17 mouse cellular contexts compared by ENCODE assay signal in the genomic region with DNA sequence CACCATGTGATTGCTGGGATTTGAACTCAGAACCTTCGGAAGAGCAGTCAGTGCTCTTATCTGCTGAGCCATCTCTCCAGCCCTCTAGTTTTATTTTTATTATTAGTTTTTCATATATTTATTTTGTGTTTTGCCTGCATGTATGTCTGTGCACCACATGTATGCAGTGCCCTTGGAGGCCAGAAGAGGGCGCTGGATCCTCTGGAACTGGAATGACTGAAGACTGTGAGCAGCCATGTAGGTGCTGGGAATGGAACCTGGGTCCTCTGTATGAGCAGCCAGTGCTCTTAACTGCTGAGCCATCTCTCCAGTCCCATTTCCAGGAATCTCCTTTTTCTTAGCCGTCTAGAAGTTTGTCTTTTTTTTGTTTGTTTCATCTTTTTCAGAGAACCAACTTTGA. TPM values are rescaled to one million over a fixed set of nuclear protein-coding genes. Genes with fewer than 3 reads are reported as not detected.
A peak's percentile ranks its signal among the peaks of the same experiment; 100 is the strongest.
DNase-seq lines count a peak whose midpoint lies in the region; ATAC-seq and TF ChIP-seq lines count a peak whose summit lies in the region.
"Had no signal": no experiment of that assay in that cellular context is flagged by ENCODE, and none has a peak within 500 bp of the region (broad histone marks: within the 10 kb centered on the region; RNA-seq: fewer than 3 reads in every experiment).

No protein-coding gene starts in this region.

- no peak overlapping the region for H3K9ac ChIP-seq in heart, embryonic 12.5 days
- H3K9ac ChIP-seq in liver, postnatal 0 days (replicated peaks), result no peak overlapping the region
- H3K9ac ChIP-seq in MEL (ENCODE audit: control insufficient read depth, low read depth, low read length, poor library complexity, severe bottlenecking), result no peak overlapping the region
- H3K9ac ChIP-seq: forebrain, embryonic 12.5 days; neural tube, embryonic 13.5 days had no signal

- TF ChIP-seq EP300 in liver, postnatal 0 days (IDR thresholded peaks at IDR 0.05; ENCODE audit: low read depth), result no peak
- TF ChIP-seq EP300 in MEL (IDR thresholded peaks at IDR 0.05; ENCODE audit: low read depth in 1 of 2, low read length in 2 of 2), result no peak

- H3K27ac ChIP-seq in heart, embryonic 12.5 days (ENCODE audit: poor library complexity, severe bottlenecking), result no peak overlapping the region
- H3K27ac ChIP-seq in liver, postnatal 0 days (ENCODE audit: low read depth), result no peak overlapping the region
- H3K27ac ChIP-seq in MEL (ENCODE audit: control insufficient read depth, low read depth, low read length), result no peak overlapping the region
- H3K27ac ChIP-seq: forebrain, embryonic 12.5 days; neural tube, embryonic 13.5 days had no signal

- H3K27me3 ChIP-seq in heart, embryonic 12.5 days (replicated peaks), result peaks cover 13% of the 10 kb centered on the region; the same call in 1 of the 2 replicates
- no peaks in the 10 kb centered on the region for H3K27me3 ChIP-seq in liver, postnatal 0 days (ENCODE audit: insufficient read depth, low read length)
- H3K27me3 ChIP-seq in E14TG2a.4 (ENCODE audit: insufficient read depth, low read length) (no peaks in the 10 kb centered on the region), MEL (ENCODE audit: control insufficient read depth in 1 of 2, insufficient read depth in 2 of 2, low read length in 2 of 2) (peaks cover 2 to 5% of the 10 kb centered on the region in 2 experiments; a peak in 2 of 4 replicates)
- H3K27me3 ChIP-seq: CH12.LX; forebrain, embryonic 12.5 days; neural tube, embryonic 13.5 days had no signal

- peak; percentile 49 for TF ChIP-seq CTCF in liver, postnatal 0 days (IDR thresholded peaks at IDR 0.05; ENCODE audit: low read depth)
- TF ChIP-seq CTCF in E14TG2a.4 (conservative IDR thresholded peaks at IDR 0.05; ENCODE audit: low read length) (peak; percentile 83), MEL (IDR thresholded peaks at IDR 0.05 in 2 of 3, conservative IDR thresholded peaks at IDR 0.05 in 1 of 3; ENCODE audit: control insufficient read depth in 1 of 3, insufficient read depth in 1 of 3, low read depth in 2 of 3, low read length in 3 of 3, poor library complexity in 1 of 3, severe bottlenecking in 1 of 3) (peak; percentile 55 to 64 (median 60); a peak in 5 of 6 replicates)

- peaks cover 48% of the 10 kb centered on the region for H3K4me1 ChIP-seq in heart, embryonic 12.5 days (replicated peaks)
- no peaks in the 10 kb centered on the region for H3K4me1 ChIP-seq in liver, postnatal 0 days (ENCODE audit: insufficient read depth)
- H3K4me1 ChIP-seq in E14TG2a.4 (replicated peaks; ENCODE audit: low read depth, low read length) (peaks cover 88% of the 10 kb centered on the region), MEL (ENCODE audit: control insufficient read depth in 1 of 2, insufficient read depth in 2 of 2, low read length in 2 of 2) (peaks cover 0 to 11% of the 10 kb centered on the region in 2 experiments; a peak in 2 of 4 replicates)

- TF ChIP-seq RAD21 in MEL (IDR thresholded peaks at IDR 0.05; ENCODE audit: low read depth, low read length), result peak; percentile 23

- no peak for TF ChIP-seq POLR2A in MEL (IDR thresholded peaks at IDR 0.05; ENCODE audit: control insufficient read depth in 1 of 2, insufficient read depth in 1 of 2, low read depth in 1 of 2, low read length in 2 of 2, poor library complexity in 1 of 2)

- peaks cover 3% of the 10 kb centered on the region; the same call in 1 of the 2 replicates for H3K9me3 ChIP-seq in heart, embryonic 12.5 days (replicated peaks)
- no peaks in the 10 kb centered on the region for H3K9me3 ChIP-seq in liver, postnatal 0 days (ENCODE audit: low read length)
- H3K9me3 ChIP-seq in E14TG2a.4 (ENCODE audit: low read length), result no peaks in the 10 kb centered on the region
- no peaks in the 10 kb centered on the region for H3K9me3 ChIP-seq in MEL (replicated peaks; ENCODE audit: insufficient read depth, low read length)
- H3K9me3 ChIP-seq: forebrain, embryonic 12.5 days; neural tube, embryonic 13.5 days had no signal

- peak; percentile 20 for DNase-seq in heart, postnatal 4 days
- DNase-seq in liver, postnatal 0 days, result no peak
- DNase-seq in liver (no peak), MEL (ENCODE audit: low read depth, low spot score) (peak; percentile 36)
- DNase-seq in layer of hippocampus, postnatal 25 days (ENCODE audit: extremely low spot score in 1 of 2, low spot score in 1 of 2), result no peak
- no peak for DNase-seq in layer of hippocampus, adult 18-20 months (ENCODE audit: low spot score in 2 of 2)
- DNase-seq: cerebellum, adult 9-11 months; embryo, embryonic 11 days; heart, adult 18-20 months; kidney, postnatal 10 days; left cerebral cortex, postnatal 4 days; thymus, postnatal 14 days had no signal

- ATAC-seq in heart, embryonic 12.5 days (ENCODE audit: insufficient number of reproducible peaks, low FRiP score), result no peak
- ATAC-seq in liver, postnatal 0 days, result no peak

- no peak overlapping the region for H3K4me2 ChIP-seq in heart, embryonic 12.5 days
- no peak overlapping the region for H3K4me2 ChIP-seq in liver, postnatal 0 days (ENCODE audit: low read depth, low read length)
- H3K4me2 ChIP-seq: forebrain, embryonic 12.5 days; neural tube, embryonic 13.5 days had no signal

- WGBS in heart, embryonic 12.5 days, result 72% methylated on average over 3 of the region's 3 CpGs
- 78% methylated on average over 3 of the region's 3 CpGs for WGBS in liver, postnatal 0 days (ENCODE audit: insufficient replicate concordance)

- no peaks in the 10 kb centered on the region for H3K79me2 ChIP-seq in MEL (ENCODE audit: control insufficient read depth, insufficient read depth, low read length, poor library complexity)

- H3K36me3 ChIP-seq in heart, embryonic 12.5 days, result no peaks in the 10 kb centered on the region
- no peaks in the 10 kb centered on the region for H3K36me3 ChIP-seq in liver, postnatal 0 days (replicated peaks; ENCODE audit: insufficient read depth, low read length)
- H3K36me3 ChIP-seq in E14TG2a.4 (ENCODE audit: insufficient read depth, low read length) (no peaks in the 10 kb centered on the region), MEL (ENCODE audit: control insufficient read depth in 1 of 2, insufficient read depth in 2 of 2, low read length in 2 of 2) (no peaks in the 10 kb centered on the region)
- H3K36me3 ChIP-seq: forebrain, embryonic 12.5 days; neural tube, embryonic 13.5 days had no signal

- H3K4me3 ChIP-seq in heart, embryonic 12.5 days, result no peak overlapping the region
- H3K4me3 ChIP-seq in liver, postnatal 0 days (ENCODE audit: low read depth, low read length), result no peak overlapping the region
- H3K4me3 ChIP-seq in E14TG2a.4 (replicated peaks; ENCODE audit: low read length) (no peak overlapping the region), MEL (ENCODE audit: control insufficient read depth in 1 of 2, insufficient read depth in 1 of 2, low read depth in 2 of 2, low read length in 2 of 2) (no peak overlapping the region)
- H3K4me3 ChIP-seq: forebrain, embryonic 12.5 days; neural tube, embryonic 13.5 days had no signal

TF ChIP-seq in MEL, 35 proteins besides CTCF, POLR2A, EP300 and RAD21:
- TF ChIP-seq NELFE (IDR thresholded peaks at IDR 0.05; ENCODE audit: low read depth, low read length), result no peak
- TF ChIP-seq SMC3 (IDR thresholded peaks at IDR 0.05; ENCODE audit: low read depth, low read length), result peak; percentile 28; the same call in 1 of the 2 replicates

RNA-seq across cellular contexts. Expression of a gene that starts 18.2 kb away (rescaled TPM):
- total RNA-seq in heart, postnatal 4 days (2021), result 10 to 100 TPM; 66.8 to 73.7 TPM
- 38.3 and 38.9 TPM in 2 replicates for polyA plus RNA-seq in heart, embryonic 12.5 days (2016; fragmentation: Nextera tagmentation; extraction: Ambion mirVana)
- 2.0 and 2.1 TPM in 2 replicates for polyA plus RNA-seq in liver, postnatal 0 days (2015; fragmentation: Nextera tagmentation; extraction: Ambion mirVana)
- 19.3 and 26.6 TPM in 2 replicates for total RNA-seq in MEL (2012; rRNA removed)
- 1 to 10 TPM in 1 of 2 experiments, not detected in 1; 6.1 TPM for polyA plus RNA-seq in MEL (2012; ENCODE audit: insufficient read depth in 1 of 2, insufficient read length in 2 of 2, low read depth in 1 of 2, low replicate concordance in 2 of 2, missing spikeins in 1 of 2)
- total RNA-seq in layer of hippocampus, postnatal 25 days (2021), result 100 to 1,000 TPM; 782 to 866 TPM
- 100 to 1,000 TPM; 839 to 867 TPM for total RNA-seq in layer of hippocampus, adult 18-20 months (2021)

Comparison
In these comparisons a context has a peak if more than half of its experiments do, and no peak if none do; other contexts are left out.
1. DNase-seq: peak in heart, postnatal 4 days (single experiment) and MEL (single experiment); none in liver, postnatal 0 days (single experiment), liver (single experiment), layer of hippocampus, postnatal 25 days (0 of 2) and layer of hippocampus, adult 18-20 months (0 of 2).
2. RNA of a gene that starts 18.2 kb away (total RNA-seq): 839 to 867 TPM in layer of hippocampus, adult 18-20 months and 782 to 866 TPM in layer of hippocampus, postnatal 25 days; 66.8 to 73.7 TPM in heart, postnatal 4 days and 19.3 to 26.6 TPM in MEL; every median in the first group is over 10 times any median in the second.
3. Peak in every context shown above with its lines, with median percentiles within 50 percentile points of each other: CTCF ChIP-seq.